Mouse (Mus musculus): Measurements from ENCODE around the gene Bzw2. TPM values are rescaled to one million over a fixed set of nuclear protein-coding genes. Genes with fewer than 3 reads are reported as not detected.

Bzw2 gene
- polyA plus RNA-seq, 1 experiment, result 37.2 TPM

GRCm38 (mm10) chr12:36165299-36165698 is 7.4 kb upstream of the Bzw2 start:
- TF ChIP-seq POLR2A (IDR thresholded peaks at IDR 0.05; ENCODE audit: extremely low read depth, insufficient read depth, low read length) (no peak), CTCF (IDR thresholded peaks at IDR 0.05; ENCODE audit: extremely low read depth, insufficient read depth, low read length) (no peak)
- Histone ChIP-seq H3K27ac (ENCODE audit: insufficient read depth, low read length) (no peak overlapping the region), H3K4me1 (ENCODE audit: control insufficient read depth, insufficient read depth, low read length) (no peaks in the 10 kb centered on the region), H3K4me3 (ENCODE audit: insufficient read depth, low read length) (no peak overlapping the region)

GRCm38 (mm10) chr12:36164126-36164791 is 6.4 kb upstream of the Bzw2 start:
- no peaks in the 10 kb centered on the region for H3K4me1 ChIP-seq (ENCODE audit: control insufficient read depth, insufficient read depth, low read length)
- H3K27ac ChIP-seq (ENCODE audit: insufficient read depth, low read length), result no peak overlapping the region
- no peak overlapping the region for H3K4me3 ChIP-seq (ENCODE audit: insufficient read depth, low read length)
- TF ChIP-seq POLR2A (IDR thresholded peaks at IDR 0.05; ENCODE audit: extremely low read depth, insufficient read depth, low read length) (no peak), CTCF (IDR thresholded peaks at IDR 0.05; ENCODE audit: extremely low read depth, insufficient read depth, low read length) (no peak)

GRCm38 (mm10) chr12:36157304-36157637 is 609 bp downstream of the Bzw2 start:
- Histone ChIP-seq H3K4me1 (ENCODE audit: control insufficient read depth, insufficient read depth, low read length) (0 out of 2 replicates have a peak, but pooled peaks cover 1% of the 10 kb centered on the region), H3K4me3 (ENCODE audit: insufficient read depth, low read length) (peak overlapping the region; percentile 89), H3K27ac (ENCODE audit: insufficient read depth, low read length) (peak overlapping the region; percentile 55)
- TF ChIP-seq POLR2A (IDR thresholded peaks at IDR 0.05; ENCODE audit: extremely low read depth, insufficient read depth, low read length), result no peak
- TF ChIP-seq CTCF (IDR thresholded peaks at IDR 0.05; ENCODE audit: extremely low read depth, insufficient read depth, low read length), result no peak

GRCm38 (mm10) chr12:36156637-36157303 is 1.1 kb downstream of the Bzw2 start, which contains the start of gene Ankmy2:
Gene Ankmy2, plus strand, starts transcription at chr12:36157114.
- no peak for TF ChIP-seq CTCF (IDR thresholded peaks at IDR 0.05; ENCODE audit: extremely low read depth, insufficient read depth, low read length)
- TF ChIP-seq POLR2A (IDR thresholded peaks at IDR 0.05; ENCODE audit: extremely low read depth, insufficient read depth, low read length), result peak; percentile 86
- H3K27ac ChIP-seq (ENCODE audit: insufficient read depth, low read length), result peak within 1 kb of the TSS; percentile 90
- peak within 1 kb of the TSS; percentile 89 for H3K4me3 ChIP-seq (ENCODE audit: insufficient read depth, low read length)
- H3K4me1 ChIP-seq (ENCODE audit: control insufficient read depth, insufficient read depth, low read length), result 0 out of 2 replicates have a peak, but pooled peaks cover 1% of the 10 kb centered on the region

- Histone ChIP-seq H3K4me1 (ENCODE audit: control insufficient read depth, insufficient read depth, low read length) (0 out of 2 replicates have a peak, but pooled peaks cover 1% of the 10 kb centered on the region), H3K4me3 (ENCODE audit: insufficient read depth, low read length) (peak overlapping the region; percentile 89)
- no peak for TF ChIP-seq POLR2A (IDR thresholded peaks at IDR 0.05; ENCODE audit: extremely low read depth, insufficient read depth, low read length)
- TF ChIP-seq CTCF (IDR thresholded peaks at IDR 0.05; ENCODE audit: extremely low read depth, insufficient read depth, low read length), result no peak
Measured at GRCm38 (mm10) chr12:36156101-36156636, 1.7 kb downstream of the Bzw2 start.

GRCm38 (mm10) chr12:36155141-36155641 is 2.7 kb downstream of the Bzw2 start:
- H3K4me1 ChIP-seq (ENCODE audit: control insufficient read depth, insufficient read depth, low read length), result peaks cover 3% of the 10 kb centered on the region; the same call in 1 of the 2 replicates
- H3K27ac ChIP-seq (ENCODE audit: insufficient read depth, low read length), result no peak overlapping the region; the same call in 1 of the 2 replicates

More at GRCm38 (mm10) chr12:36156101-36156636, 1.7 kb downstream of the Bzw2 start:
- peak overlapping the region; percentile 24; the same call in 1 of the 2 replicates for H3K27ac ChIP-seq (ENCODE audit: insufficient read depth, low read length)

DNA sequence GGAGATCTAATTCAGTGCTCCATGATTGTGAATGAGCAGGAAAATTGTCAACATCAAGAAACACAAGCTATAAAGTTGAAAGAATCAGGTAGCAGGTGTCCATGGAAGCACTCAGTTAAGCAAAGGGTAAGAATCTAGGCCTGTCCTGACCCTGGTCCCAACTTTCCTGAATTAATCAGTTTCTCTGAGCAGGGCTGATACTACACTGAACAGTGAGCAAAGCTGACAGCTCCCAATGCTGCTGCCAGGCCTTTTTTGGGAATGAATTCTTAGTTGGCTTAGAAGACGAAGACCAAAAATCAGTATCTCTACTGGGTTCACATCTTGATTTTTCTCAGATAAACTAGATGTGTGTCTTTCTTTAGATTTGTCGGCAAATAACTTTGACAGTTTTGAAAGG is 7.1 kb downstream of the Bzw2 start:
- no peak overlapping the region for H3K27ac ChIP-seq (ENCODE audit: insufficient read depth, low read length)
- TF ChIP-seq POLR2A (IDR thresholded peaks at IDR 0.05; ENCODE audit: extremely low read depth, insufficient read depth, low read length), result no peak
- TF ChIP-seq CTCF (IDR thresholded peaks at IDR 0.05; ENCODE audit: extremely low read depth, insufficient read depth, low read length), result no peak
- H3K4me1 ChIP-seq (ENCODE audit: control insufficient read depth, insufficient read depth, low read length), result peaks cover 3% of the 10 kb centered on the region; the same call in 1 of the 2 replicates
- no peak overlapping the region for H3K4me3 ChIP-seq (ENCODE audit: insufficient read depth, low read length)

More at GRCm38 (mm10) chr12:36155141-36155641, 2.7 kb downstream of the Bzw2 start:
- TF ChIP-seq POLR2A (IDR thresholded peaks at IDR 0.05; ENCODE audit: extremely low read depth, insufficient read depth, low read length), result no peak
- TF ChIP-seq CTCF (IDR thresholded peaks at IDR 0.05; ENCODE audit: extremely low read depth, insufficient read depth, low read length), result no peak
- H3K4me3 ChIP-seq (ENCODE audit: insufficient read depth, low read length), result peak overlapping the region; percentile 89

- H3K4me3 ChIP-seq (ENCODE audit: insufficient read depth, low read length), result no peak overlapping the region
- TF ChIP-seq POLR2A (IDR thresholded peaks at IDR 0.05; ENCODE audit: extremely low read depth, insufficient read depth, low read length), result no peak
- TF ChIP-seq CTCF (IDR thresholded peaks at IDR 0.05; ENCODE audit: extremely low read depth, insufficient read depth, low read length), result no peak
- H3K27ac ChIP-seq (ENCODE audit: insufficient read depth, low read length), result no peak overlapping the region
- H3K4me1 ChIP-seq (ENCODE audit: control insufficient read depth, insufficient read depth, low read length), result peaks cover 3% of the 10 kb centered on the region; the same call in 1 of the 2 replicates
Measured at GRCm38 (mm10) chr12:36150265-36150664, 7.6 kb downstream of the Bzw2 start.

DNA sequence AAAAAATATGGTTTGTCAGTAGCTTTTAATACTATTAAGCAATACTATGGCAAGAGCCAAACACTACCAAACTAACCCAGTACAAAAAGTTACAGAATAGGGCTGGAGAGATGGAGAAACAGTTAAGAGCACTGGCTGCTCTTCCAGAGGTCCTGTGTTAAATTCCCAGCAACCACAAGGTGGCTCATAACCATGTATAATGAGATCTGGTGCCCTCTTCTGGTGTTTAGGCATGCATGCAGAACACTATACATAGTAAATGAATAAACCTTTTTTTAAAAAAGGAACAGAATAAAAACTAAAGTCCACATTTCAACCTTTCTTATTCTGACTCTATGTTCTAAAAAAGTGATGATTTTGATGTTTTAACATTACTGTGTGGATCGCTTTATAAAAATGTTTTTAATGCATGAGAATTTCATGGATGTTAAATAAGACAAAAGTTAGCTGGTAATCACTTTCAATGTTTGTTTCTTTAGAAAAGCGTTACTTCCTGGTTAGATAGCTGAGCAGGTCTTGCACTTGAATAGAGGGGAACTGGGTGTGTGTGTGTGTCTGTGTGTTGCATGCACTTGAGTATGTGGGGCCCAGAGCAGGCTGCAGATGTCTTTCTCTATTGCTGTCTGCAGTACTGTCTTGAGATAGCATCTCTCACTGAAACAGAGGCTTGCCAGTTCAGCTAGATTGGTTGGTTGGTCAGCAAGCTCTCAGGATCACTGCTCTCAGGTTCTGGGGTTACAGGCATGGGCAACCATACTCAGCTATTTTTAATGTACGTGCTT is 11.5 kb downstream of the Bzw2 start:
- TF ChIP-seq CTCF (IDR thresholded peaks at IDR 0.05; ENCODE audit: extremely low read depth, insufficient read depth, low read length), result no peak
- Histone ChIP-seq H3K4me1 (ENCODE audit: control insufficient read depth, insufficient read depth, low read length) (peaks cover 2% of the 10 kb centered on the region; the same call in 1 of the 2 replicates), H3K27ac (ENCODE audit: insufficient read depth, low read length) (no peak overlapping the region), H3K4me3 (ENCODE audit: insufficient read depth, low read length) (no peak overlapping the region)
